Mouse (Mus musculus): ENCODE results near the gene Bbc3. TPM values are rescaled to one million over a fixed set of nuclear protein-coding genes. Genes with fewer than 3 reads are reported as not detected.
A peak's percentile ranks its signal among the peaks of the same experiment; 100 is the strongest.

The Bbc3 gene
- total and polyA plus RNA-seq, 2 experiments from 2014 or later, result 5.6 to 7.3 TPM

GRCm38 (mm10) chr7:16294837-16295236, 13.4 kb upstream of the Bbc3 start:
- Histone ChIP-seq H3K27me3 (ENCODE audit: control insufficient read depth, insufficient read depth, low read length) (no peaks in the 10 kb centered on the region), H3K9me3 (replicated peaks; ENCODE audit: control insufficient read depth, low read length) (no peaks in the 10 kb centered on the region), H3K4me1 (ENCODE audit: control insufficient read depth, insufficient read depth) (peaks cover 11% of the 10 kb centered on the region; the same call in 1 of the 2 replicates), H3K9ac (replicated peaks; ENCODE audit: low read depth, low read length) (peak overlapping the region; percentile 46), H3K27ac (ENCODE audit: low read depth) (peak overlapping the region; percentile 87), H3K4me2 (ENCODE audit: low read depth, low read length) (peak overlapping the region; percentile 71), H3K36me3 (replicated peaks; ENCODE audit: control insufficient read depth, insufficient read depth, low read length) (no peaks in the 10 kb centered on the region), H3K4me3 (ENCODE audit: low read depth, low read length) (peak overlapping the region; percentile 50)
- under 1% methylated on average over 23 of the region's 23 CpGs for WGBS
- DNase-seq (ENCODE audit: low spot score) (peak; percentile 94), ATAC-seq (ENCODE audit: insufficient read depth, low read depth) (peak; percentile 88)
- peak; percentile 99 for TF ChIP-seq CTCF (IDR thresholded peaks at IDR 0.05; ENCODE audit: low read depth)
- TF ChIP-seq EP300 (IDR thresholded peaks at IDR 0.05; ENCODE audit: low read depth), result peak; percentile 98

GRCm38 (mm10) chr7:16295321-16295900, 12.8 kb upstream of the Bbc3 start:
- H3K9ac ChIP-seq (replicated peaks; ENCODE audit: low read depth, low read length), result peak overlapping the region; percentile 46
- H3K4me2 ChIP-seq (ENCODE audit: low read depth, low read length), result peak overlapping the region; percentile 71
- DNase-seq (ENCODE audit: low spot score) (peak; percentile 76), ATAC-seq (ENCODE audit: insufficient read depth, low read depth) (peak; percentile 54)
- H3K9me3 ChIP-seq (replicated peaks; ENCODE audit: control insufficient read depth, low read length), result no peaks in the 10 kb centered on the region
- H3K27ac ChIP-seq (ENCODE audit: low read depth), result peak overlapping the region; percentile 87
- WGBS, result 1% methylated on average over 41 of the region's 41 CpGs
- H3K4me1 ChIP-seq (ENCODE audit: control insufficient read depth, insufficient read depth), result peaks cover 11% of the 10 kb centered on the region; the same call in 1 of the 2 replicates
- no peaks in the 10 kb centered on the region for H3K36me3 ChIP-seq (replicated peaks; ENCODE audit: control insufficient read depth, insufficient read depth, low read length)
- H3K27me3 ChIP-seq (ENCODE audit: control insufficient read depth, insufficient read depth, low read length), result no peaks in the 10 kb centered on the region
- TF ChIP-seq EP300 (IDR thresholded peaks at IDR 0.05; ENCODE audit: low read depth), result no peak; the same call in 1 of the 2 replicates
- TF ChIP-seq CTCF (IDR thresholded peaks at IDR 0.05; ENCODE audit: low read depth), result no peak
- H3K4me3 ChIP-seq (ENCODE audit: low read depth, low read length), result peak overlapping the region; percentile 50

DNA sequence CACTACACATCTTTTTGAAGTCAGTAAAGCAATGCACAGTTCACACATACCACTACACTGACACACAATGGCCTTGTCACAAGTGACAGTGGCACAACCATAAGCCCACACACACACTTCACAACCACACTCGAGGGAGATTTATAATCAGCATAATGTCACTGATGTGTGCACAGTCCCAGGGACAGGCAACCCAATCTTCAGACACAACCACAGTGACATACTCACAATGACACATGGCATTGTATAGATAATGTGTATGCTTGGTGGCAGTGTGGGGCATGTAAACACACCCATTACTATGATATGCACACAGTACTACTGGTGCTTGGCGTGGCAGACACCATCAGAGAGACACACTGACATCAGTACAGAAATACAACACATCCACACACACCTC, 12.0 kb upstream of the Bbc3 start:
- DNase-seq (ENCODE audit: low spot score), result no peak
- Histone ChIP-seq H3K4me3 (ENCODE audit: low read depth, low read length) (no peak overlapping the region), H3K4me1 (ENCODE audit: control insufficient read depth, insufficient read depth) (peaks cover 11% of the 10 kb centered on the region; the same call in 1 of the 2 replicates), H3K36me3 (replicated peaks; ENCODE audit: control insufficient read depth, insufficient read depth, low read length) (no peaks in the 10 kb centered on the region), H3K9me3 (replicated peaks; ENCODE audit: control insufficient read depth, low read length) (no peaks in the 10 kb centered on the region), H3K9ac (replicated peaks; ENCODE audit: low read depth, low read length) (no peak overlapping the region), H3K27me3 (ENCODE audit: control insufficient read depth, insufficient read depth, low read length) (no peaks in the 10 kb centered on the region), H3K27ac (ENCODE audit: low read depth) (peak overlapping the region; percentile 87), H3K4me2 (ENCODE audit: low read depth, low read length) (peak overlapping the region; percentile 53)
- ATAC-seq (ENCODE audit: insufficient read depth, low read depth), result no peak
- TF ChIP-seq CTCF (IDR thresholded peaks at IDR 0.05; ENCODE audit: low read depth) (no peak), EP300 (IDR thresholded peaks at IDR 0.05; ENCODE audit: low read depth) (no peak)
- WGBS, result 18% methylated on average over 2 of the region's 2 CpGs

DNA sequence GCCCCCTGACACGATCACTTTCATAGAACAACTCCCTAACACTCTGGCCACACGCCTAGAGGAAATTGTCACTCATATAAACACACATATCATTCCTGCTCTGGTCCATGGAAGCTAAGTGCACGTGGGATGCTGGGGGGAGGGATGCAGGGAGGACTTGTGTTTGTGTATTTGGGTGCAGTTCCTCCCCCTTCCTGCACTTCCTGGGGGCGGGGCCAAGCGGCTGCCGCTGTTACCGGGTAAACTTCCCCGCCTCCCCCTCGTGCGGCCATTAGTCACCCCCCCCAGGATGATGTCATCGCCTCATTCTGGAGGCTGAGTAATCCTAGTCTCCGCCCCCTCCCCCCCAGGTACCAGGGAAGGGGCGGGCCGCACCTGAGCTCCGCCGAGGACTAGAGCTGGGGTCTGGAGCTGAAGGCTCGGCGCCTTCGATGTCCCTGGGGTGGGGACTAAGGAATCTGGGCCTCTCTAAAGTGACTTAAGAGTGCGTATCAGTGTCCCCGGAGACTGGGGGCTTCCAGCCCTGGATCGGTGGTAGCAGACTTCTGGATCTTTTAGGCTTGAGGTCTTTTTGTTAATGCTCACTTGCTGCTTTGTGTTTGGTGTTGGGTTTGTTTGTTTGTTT, 11.3 kb upstream of the Bbc3 start:
- WGBS, result 2% methylated on average over 22 of the region's 22 CpGs
- no peaks in the 10 kb centered on the region for H3K36me3 ChIP-seq (replicated peaks; ENCODE audit: control insufficient read depth, insufficient read depth, low read length)
- peak overlapping the region; percentile 9; the same call in 1 of the 2 replicates for H3K9ac ChIP-seq (replicated peaks; ENCODE audit: low read depth, low read length)

GRCm38 (mm10) chr7:16297616-16298015, 10.6 kb upstream of the Bbc3 start:
- WGBS, result 57% methylated on average over 2 of the region's 2 CpGs
- H3K27me3 ChIP-seq (ENCODE audit: control insufficient read depth, insufficient read depth, low read length), result no peaks in the 10 kb centered on the region
- H3K4me2 ChIP-seq (ENCODE audit: low read depth, low read length), result no peak overlapping the region
- no peak for DNase-seq (ENCODE audit: low spot score)
- peak overlapping the region; percentile 87 for H3K27ac ChIP-seq (ENCODE audit: low read depth)
- no peaks in the 10 kb centered on the region for H3K9me3 ChIP-seq (replicated peaks; ENCODE audit: control insufficient read depth, low read length)
- no peak overlapping the region for H3K4me3 ChIP-seq (ENCODE audit: low read depth, low read length)
- TF ChIP-seq CTCF (IDR thresholded peaks at IDR 0.05; ENCODE audit: low read depth), result no peak
- H3K36me3 ChIP-seq (replicated peaks; ENCODE audit: control insufficient read depth, insufficient read depth, low read length), result no peaks in the 10 kb centered on the region
- H3K9ac ChIP-seq (replicated peaks; ENCODE audit: low read depth, low read length), result no peak overlapping the region
- H3K4me1 ChIP-seq (ENCODE audit: control insufficient read depth, insufficient read depth), result peaks cover 11% of the 10 kb centered on the region; the same call in 1 of the 2 replicates
- ATAC-seq (ENCODE audit: insufficient read depth, low read depth), result no peak

More for the DNA sequence above, 11.3 kb upstream of the Bbc3 start:
- DNase-seq (ENCODE audit: low spot score) (peak; percentile 92), ATAC-seq (ENCODE audit: insufficient read depth, low read depth) (peak; percentile 45)
- Histone ChIP-seq H3K4me2 (ENCODE audit: low read depth, low read length) (peak overlapping the region; percentile 53), H3K27me3 (ENCODE audit: control insufficient read depth, insufficient read depth, low read length) (no peaks in the 10 kb centered on the region), H3K27ac (ENCODE audit: low read depth) (peak overlapping the region; percentile 87), H3K4me1 (ENCODE audit: control insufficient read depth, insufficient read depth) (peaks cover 11% of the 10 kb centered on the region; the same call in 1 of the 2 replicates), H3K4me3 (ENCODE audit: low read depth, low read length) (peak overlapping the region; percentile 31), H3K9me3 (replicated peaks; ENCODE audit: control insufficient read depth, low read length) (no peaks in the 10 kb centered on the region)
- TF ChIP-seq EP300 (IDR thresholded peaks at IDR 0.05; ENCODE audit: low read depth), result no peak
- TF ChIP-seq CTCF (IDR thresholded peaks at IDR 0.05; ENCODE audit: low read depth), result no peak; the same call in none of the 2 replicates

Measured in heart, postnatal 0 days (tissue).